Mouse (Mus musculus) granulocyte monocyte progenitor cell, adult 5-6 weeks (primary cell): Measurements from ENCODE around the gene Pfkfb3. TPM values are rescaled to one million over a fixed set of nuclear protein-coding genes. Genes with fewer than 3 reads are reported as not detected.

Experiments
- ATAC-seq: replicated peaks from 2 replicates; pipeline ENCODE4 v1.8.0; 2016; ENCODE audit warnings: mild to moderate bottlenecking, moderate TSS enrichment, inconsistent platforms; ENCODE audit not compliant: poor library complexity, severe bottlenecking
- total RNA-seq, 2 experiments: library from RNA; stranded (forward) in 1 of 2; stranded (reverse) in 1 of 2; fragments of 200-712, 200-1000 nt in 1 of 2; fragments of >200 nt in 1 of 2; fragmentation: Nextera tagmentation in 1 of 2; gene quantifications; 2 replicates each; pipeline ENCODE4 v1.2.3; 2014 to 2017

Pfkfb3 gene
- total RNA-seq, 2 experiments from 2014 or later = 44.8 to 74.9 TPM

DNA sequence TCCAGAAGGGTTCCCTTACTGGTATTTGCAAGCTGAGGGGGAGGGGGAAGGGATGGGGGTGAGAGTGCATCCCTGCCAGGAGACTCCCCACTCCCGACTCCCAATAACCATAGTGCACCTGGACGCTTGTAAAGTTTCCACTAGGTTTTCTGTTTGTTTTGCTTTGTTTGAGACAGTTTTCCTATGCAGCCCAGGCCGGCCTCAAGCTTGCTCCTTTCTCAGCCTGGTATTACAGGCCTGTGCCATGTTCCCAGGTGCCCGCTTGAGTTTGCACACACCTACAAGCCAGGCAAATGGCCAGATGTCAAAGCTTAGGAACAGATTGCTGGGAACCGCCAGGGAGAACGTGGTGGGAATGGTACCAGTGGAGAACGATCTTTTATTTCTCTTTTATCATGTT lies 50.1 kb downstream of the Pfkfb3 start:
- no peak for ATAC-seq

DNA sequence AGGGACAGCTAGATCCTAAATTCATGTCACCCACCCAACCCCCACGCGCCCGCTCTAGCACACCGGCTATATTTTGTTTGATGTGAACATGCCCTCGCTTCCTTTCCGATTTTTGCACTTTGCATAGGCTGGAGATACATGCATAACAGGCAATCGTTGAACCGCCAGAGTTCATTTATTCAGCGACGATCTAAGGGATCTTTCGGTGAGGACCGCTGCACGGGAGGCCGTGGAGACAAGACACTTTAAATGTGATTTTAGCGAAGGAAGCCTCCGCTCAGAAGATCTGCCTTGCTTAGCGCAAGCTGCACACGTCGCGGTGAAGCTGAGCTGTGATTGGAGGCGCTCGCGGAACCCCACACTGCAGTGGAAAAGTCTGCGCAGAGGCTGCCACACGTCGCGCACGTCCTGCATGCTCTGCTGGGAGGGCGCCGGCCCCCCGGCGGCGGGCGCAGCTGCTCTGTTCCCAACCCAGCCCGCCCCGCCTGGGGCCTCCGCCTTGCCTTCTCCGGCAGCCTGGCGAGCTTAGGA lies 50.9 kb downstream of the Pfkfb3 start:
- peak; percentile 43 for ATAC-seq

DNA sequence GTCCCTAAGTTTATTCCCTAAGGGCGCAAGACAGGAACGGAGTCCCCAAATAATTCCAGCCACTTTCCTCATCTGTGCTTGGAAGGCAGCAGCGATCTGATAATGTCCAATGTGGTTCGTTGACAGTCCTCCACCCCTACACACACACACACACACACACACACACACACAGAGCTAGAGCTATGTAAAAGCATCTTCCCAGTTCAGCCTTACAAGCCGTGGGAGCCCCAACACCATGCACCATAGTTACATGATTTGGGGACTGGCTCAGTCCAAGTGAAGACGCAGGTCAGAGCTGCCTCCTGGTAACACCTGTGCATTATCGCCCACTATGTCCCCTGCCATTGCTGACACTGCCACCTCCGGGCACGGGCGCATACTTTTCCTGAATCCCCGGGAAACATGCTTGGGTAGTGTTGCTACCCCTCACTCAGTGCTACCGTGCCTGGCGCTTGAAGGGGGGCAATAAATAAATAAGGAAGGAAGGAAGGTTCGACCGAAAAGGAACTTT lies 51.6 kb downstream of the Pfkfb3 start:
- peak; percentile 4; the same call in 1 of the 2 replicates for ATAC-seq

DNA sequence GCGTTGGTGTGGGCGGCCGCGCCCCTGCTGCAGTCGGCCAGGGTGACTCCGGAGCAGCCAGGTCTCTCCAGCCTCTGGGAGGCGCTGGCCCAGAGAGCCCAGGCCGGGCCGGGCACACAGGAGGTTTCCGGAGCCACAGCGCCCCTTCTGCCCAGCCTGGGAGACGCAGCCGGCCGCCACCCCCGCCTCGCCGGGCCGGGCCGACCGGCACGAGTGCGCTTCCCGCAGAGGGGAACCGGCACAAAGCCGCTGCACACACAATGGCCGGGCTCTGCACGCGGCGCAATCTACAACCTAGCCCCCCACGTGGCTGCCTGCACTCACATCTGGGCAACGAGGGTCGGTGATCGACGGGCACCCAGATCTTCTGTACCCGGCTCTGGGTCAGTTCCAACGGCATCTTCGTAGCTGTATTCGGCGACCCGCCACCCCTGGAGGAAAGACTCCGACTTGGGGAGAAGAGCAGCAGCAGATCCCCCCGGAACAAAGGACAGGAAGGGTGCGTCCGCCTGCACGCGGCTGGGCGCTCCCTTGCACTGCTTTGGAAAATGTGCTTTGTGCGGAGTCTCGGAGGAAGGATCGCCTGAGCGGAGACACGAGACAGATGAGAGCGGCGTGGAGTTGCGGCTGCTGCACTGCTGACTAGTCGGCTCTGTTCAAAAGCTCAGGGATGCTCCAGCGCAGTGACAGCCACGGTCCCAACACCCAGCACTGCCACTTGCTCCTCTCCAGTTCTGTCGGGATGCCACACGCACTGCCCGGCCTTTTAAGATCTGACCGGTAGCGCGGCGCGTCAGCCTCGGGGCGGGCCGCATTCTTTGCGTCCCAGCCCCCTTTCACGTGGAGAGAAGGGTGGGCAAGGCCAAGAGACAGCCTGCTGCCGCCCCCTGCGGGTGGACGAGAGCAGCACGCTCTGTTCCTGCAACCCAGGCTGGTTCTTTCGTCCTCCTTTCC lies 52.3 kb downstream of the Pfkfb3 start:
- ATAC-seq = peak; percentile 75

DNA sequence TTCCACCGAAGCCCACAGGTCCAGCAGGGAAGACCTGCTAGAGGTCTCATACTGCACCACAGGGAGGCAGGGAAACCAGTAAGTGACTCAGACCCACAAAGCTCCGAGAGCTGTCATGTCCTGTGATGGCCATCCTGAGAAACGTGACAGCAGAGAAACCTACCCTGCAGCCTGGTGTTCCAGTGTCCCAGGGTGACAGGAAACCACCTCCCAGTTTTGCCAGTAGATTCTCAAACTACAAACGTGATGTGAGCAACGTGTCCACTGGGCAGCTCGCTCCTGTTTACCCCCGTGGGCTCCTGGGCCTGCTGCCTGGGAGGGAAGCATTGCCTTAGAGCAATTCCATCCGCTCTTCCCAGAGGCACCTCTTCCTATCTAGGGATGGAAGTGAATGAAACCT lies 53.2 kb downstream of the Pfkfb3 start:
- ATAC-seq = no peak

DNA sequence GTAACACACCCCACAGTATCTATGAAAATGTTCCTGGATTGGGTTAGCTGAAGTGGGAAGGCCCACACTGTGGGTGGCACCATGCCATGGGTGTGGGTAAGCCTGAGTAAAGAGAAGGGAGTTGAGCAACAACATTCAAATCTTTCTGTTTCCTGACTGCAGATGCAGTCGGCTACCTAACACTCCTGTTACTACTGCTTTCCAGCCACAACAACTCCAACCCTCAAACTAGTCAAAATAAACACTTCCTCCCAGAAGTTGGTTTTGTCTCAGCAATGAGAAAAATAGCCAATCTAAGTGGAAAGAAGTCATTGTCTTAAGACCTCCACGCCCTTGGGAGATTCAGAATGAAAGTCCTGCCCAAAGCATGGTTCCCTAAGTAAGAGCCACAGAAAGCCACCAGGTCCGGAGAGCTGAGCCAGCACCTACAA lies 57.3 kb downstream of the Pfkfb3 start:
- peak; percentile 70 for ATAC-seq

DNA sequence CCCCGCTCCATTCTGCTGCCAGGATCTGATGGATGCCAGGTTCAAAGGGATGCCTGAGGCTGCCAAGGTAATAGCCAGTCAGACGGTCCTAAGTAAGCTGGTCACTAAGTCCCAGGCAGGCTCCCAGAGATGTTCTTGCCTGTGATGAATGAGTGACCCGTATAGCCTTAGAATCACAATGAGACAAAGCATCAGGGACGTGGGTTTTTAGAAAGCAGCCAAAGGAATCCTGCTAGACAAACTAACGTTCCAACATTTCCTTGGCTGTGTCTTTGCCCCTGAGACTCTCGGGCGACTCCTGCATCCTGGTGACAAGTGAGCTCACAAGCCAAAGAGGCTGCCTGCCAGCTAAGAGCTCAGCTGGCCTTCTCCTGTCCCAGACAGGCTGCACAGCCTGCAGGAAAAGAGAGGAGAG lies 59.0 kb downstream of the Pfkfb3 start:
- no peak for ATAC-seq

DNA sequence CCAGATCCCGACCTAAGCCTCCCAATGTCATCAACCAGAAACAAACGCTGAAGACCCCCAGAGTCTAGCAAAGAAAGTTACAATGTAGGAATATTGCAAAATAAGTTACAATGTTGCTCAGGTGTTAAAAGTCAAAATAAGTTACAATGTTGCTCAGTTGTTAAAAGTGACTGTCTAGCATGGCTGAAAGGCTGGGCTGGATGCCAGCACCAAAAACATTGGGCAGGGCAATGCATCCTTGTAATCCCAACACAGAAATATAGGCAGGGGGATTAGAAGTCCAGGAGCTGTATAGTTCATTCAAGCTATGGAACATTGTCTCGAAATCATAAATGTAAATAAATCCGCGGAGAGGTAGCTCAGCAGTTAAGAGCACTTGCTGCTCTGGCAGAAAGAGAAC lies 61.0 kb downstream of the Pfkfb3 start:
- no peak for ATAC-seq

DNA sequence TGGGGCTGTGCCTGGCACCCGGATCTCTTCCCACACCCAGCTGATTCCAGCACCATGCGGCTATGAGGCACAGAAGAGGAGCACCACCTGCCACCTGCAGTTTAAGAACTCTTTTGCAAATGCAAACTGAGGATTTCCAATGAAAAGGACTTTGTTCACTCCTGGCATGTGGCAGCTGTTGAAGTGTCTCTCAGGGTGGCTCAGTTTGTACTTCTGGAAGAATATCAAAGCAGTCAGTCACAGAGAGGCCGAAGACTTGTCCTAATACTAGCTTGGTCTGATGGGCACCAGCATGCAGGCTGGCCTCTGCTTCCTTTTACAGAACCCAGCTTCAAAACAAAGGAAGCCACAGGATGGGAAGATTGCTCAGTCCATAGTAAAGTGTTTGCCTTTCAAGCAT lies 62.4 kb downstream of the Pfkfb3 start:
- ATAC-seq = no peak

DNA sequence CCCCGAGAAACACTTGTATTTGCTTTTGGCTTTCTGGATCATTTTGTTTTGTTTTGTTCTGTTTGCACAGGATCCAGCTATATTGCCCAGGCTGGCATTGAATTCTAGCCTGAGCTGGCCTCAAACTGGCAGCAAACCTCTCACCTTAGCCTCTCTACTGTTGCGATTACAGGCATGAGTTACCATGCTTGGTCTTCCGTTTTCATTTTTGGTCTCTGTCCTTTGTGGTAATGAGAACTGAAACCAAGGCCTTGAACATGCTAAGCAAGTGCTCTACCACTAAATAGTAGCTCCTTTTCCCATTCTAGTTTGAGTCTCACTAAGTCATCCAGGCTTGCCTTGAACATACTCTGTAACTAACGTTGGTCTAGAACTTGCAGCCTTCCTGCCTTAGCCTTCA lies 63.3 kb downstream of the Pfkfb3 start:
- peak; percentile 45; the same call in 1 of the 2 replicates for ATAC-seq

DNA sequence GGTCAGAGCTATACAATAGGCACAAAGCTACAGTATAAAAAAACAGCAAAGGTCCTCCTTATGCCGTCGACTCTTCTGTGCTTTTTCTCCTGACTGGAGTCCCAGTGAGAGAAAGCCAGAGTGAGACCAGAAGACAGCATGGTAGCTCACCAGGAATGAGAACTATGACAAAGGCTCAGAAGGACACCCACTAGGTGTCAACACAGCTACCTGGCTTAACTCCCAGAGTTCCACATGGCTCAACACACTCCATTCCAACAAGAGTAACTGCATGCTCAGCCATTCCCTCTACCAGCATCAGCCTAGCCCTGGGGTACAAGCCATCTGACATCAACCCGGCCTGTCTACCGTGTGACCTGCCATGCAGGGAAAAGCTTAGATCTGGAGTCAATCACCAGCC lies 70.7 kb downstream of the Pfkfb3 start:
- no peak for ATAC-seq

DNA sequence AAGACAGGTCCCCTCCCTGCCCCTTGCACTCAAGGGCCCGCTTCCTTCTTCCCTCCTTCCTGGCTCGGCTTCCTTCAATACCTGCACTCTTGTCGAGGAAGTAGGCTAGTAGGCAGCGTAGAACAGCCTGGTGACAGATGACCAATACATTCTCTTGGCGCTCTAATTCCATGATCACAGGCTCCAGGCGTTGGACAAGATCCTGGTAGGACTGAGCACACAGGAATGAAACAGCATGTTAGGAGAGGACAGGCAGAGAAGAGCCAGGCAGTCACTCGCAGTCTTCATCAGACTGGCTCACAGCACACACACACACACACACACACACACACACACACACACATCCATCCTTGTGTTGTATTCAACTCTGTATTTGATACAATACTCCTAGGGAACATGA lies 71.5 kb downstream of the Pfkfb3 start:
- no peak for ATAC-seq

DNA sequence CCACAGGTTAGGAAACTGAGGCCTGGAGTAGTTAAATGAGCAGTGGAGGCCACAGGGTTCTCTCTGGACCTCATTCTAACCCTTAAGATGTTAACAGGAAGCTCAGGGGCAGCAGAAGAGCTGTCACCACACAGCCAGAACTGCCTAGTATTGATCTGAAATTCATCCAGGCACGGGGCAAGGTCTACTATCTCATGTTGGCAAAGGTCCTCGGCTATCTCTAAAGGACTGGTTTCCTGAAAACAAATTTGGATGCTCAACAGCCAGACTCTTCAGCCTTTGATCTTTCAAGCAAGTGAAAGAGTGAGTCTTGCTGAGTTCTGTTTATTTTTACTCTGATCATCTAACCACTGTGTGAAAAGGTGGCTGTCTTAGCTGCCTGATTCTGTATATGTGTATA lies 74.9 kb downstream of the Pfkfb3 start:
- ATAC-seq = no peak

DNA sequence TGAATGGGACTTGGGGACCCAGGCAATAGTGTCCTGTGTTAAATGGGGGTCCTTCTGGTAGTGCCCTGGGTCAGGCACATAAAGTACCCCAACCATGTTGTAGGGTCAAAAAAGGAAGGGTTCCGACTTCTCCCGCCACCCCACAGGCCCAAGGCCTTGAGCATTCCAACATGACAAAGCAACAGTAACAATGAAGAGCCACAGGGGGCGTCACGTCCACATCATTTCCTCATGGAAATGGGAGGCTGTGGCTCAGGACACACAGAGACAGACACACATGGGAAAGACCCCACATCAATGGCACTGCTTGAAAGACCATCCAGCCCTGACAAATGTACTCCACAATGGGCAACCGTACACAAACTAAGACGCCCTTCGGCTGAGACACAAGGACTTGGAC lies 78.6 kb downstream of the Pfkfb3 start:
- no peak for ATAC-seq

DNA sequence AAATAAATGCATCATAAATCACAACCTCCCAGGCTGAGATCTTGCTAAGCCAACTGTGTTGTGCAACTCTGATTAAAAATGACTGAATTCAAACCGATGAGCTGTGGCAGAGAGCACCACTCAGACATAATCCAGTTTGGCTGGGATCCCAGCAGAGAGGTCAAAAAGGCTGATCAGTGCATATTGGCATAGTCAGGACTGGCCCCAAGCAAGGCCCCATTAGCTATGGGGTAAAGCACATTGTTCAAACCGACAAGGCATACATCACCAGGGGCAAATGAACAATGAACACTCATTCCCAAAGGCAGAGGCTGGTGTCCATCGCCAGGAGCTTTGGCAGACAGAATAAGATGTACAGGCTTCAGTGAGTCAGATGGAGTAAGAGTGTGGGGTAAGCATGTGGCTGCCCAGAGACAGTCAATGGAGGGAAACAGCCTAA lies 89.2 kb downstream of the Pfkfb3 start:
- ATAC-seq = no peak

DNA sequence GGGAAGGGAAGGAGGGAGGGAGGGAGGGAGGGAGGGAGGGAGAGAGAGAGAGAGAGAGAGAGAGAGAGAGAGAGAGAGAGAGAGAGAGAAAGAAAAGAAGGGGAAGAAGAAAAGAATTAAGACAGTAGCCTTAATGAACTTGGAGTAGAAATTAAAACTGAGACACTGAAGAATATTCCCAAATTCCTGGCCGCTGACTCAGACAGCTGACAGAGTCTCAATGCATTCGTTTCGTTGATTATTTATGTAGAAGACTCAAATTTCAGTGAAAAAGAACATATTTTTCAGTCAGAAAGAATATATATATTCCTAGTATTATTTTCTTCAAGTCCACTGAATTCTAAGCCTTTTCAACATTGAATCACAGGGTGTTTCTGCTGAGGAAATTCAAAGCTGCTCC lies 92.9 kb downstream of the Pfkfb3 start:
- ATAC-seq = no peak

DNA sequence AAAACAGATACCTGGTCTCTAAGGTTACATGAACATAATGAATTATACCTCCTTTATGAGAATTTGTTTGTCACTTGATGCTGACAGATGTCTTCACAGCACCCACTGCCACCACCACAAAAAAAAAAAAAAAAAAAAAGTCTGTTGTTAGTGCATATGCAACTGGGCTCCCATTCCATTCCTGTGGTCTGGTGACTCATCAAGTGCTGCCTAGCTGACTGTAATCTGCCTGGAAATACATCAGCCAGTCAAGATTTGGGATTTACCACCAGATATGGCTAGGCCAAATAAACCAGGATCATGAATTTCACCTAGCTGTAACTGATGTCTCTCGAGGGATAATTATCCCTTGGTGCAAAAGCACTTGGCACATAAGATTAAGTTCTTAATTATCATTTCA lies 95.4 kb downstream of the Pfkfb3 start:
- ATAC-seq = no peak

DNA sequence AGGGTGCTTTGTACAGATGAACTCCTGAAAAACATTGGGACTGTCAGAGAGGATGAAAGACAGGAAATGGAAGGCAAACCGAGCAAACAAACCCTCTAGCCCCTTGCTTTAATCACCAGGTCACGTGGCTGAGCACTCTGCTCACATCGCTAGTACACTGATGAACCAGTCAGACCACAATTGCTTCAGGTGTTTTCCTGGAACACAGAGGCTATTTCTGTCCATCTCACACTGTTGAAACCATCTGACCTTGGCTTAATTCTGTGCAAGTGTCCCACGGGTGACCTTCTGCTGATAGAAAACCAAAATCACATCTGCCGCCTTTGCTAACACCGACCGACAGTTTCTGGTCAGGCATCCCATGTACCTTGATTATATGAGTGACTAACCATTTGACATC lies 96.0 kb downstream of the Pfkfb3 start:
- no peak for ATAC-seq

DNA sequence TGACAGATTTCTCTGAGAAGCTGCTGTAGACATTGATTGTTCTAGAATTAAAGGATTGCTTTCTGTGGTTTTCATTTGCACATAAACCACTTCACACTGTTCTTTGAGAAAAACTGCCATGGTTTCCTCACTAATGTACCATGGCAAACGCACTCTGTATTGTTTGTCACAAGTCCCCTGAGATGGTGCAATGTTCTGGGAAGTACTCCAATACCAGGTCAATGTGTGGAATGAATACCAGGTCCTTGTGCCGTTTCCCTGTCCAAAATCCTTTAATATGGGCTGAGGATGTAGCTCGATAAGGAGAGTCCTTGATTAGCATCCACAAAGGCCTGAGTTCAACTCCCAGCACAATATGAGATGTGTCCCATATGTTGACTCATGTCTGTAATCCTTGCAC lies 105.2 kb downstream of the Pfkfb3 start:
- ATAC-seq = no peak

DNA sequence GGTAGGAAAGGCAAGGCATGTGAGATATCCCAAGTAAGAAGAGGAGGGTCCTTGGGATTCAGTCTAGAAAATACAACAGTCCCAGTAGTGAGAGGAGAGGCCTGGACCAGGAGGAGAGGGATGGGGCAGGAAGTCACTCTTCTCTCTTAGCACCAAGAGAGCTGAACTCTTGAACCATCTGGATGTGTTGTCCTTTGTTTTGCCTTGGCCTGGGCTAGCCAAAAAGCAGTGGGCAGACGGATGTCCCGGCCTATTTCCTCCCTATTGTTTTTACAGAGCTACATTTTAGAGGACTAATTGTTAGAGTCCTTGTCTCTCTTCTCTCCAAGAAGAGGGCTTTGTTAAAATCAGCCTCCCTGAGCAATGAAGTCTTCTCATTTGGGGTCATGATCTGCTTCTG lies 106.0 kb downstream of the Pfkfb3 start:
- no peak for ATAC-seq

DNA sequence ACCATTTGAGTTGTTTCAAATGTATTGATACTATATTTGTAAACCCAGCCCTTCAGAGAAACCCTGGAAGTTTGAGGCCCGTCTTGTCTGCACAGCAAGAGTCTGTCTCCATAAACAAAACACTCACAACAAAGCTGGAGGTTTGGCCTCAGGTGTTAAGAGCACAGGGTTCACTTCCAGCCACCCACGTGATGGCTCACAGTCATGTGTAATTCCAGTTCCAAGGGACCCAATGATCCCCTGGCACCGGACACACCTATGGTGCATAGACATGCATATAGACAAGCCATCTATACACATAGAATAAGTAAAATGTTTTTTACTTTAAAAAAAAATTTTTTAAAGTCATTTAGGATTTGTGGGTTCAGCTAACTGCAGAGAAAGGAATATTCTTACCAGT lies 108.2 kb downstream of the Pfkfb3 start:
- ATAC-seq = no peak

DNA sequence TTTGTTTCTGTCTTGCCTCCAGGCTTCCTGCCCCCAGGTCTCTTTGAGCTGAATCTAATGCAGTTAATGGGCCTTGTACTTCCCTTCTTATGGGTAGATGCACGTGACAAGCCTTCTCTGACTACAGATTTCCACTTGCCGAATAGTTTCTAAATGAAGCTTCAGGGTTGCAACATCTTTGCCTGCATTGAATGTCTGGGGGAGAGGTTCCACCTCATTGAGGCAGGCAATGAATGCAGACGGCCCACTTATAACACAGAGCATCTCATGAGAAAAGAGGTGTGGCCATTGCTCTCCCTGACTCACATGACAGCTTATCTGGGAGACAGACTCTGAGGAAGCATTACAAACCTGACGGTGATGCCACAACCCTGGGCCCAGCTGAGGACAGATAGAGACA lies 112.0 kb downstream of the Pfkfb3 start:
- peak; percentile 97 for ATAC-seq
